Mouse (Mus musculus) MEL (cell line): ENCODE measurements around the gene Cdc42bpa.

Experiments
- CTCF ChIP-seq, 3 experiments: IDR thresholded peaks in 2 of 3; conservative IDR thresholded peaks in 1 of 3; 2 replicates each; pipeline ENCODE4 v1.5.1; 2011 to 2012; ENCODE audit warnings: low read length in 3 of 3, low read depth in 2 of 3, mild to moderate bottlenecking in 2 of 3, improper control_type of control experiment in 1 of 3, inconsistent platforms in 1 of 3, mixed read lengths in 1 of 3, moderate library complexity in 1 of 3; ENCODE audit not compliant: control insufficient read depth in 1 of 3, insufficient read depth in 1 of 3, poor library complexity in 1 of 3, severe bottlenecking in 1 of 3
- EP300 ChIP-seq, 2 experiments: IDR thresholded peaks; 2 replicates each; pipeline ENCODE4 v1.6.1; 2011; ENCODE audit warnings: improper control_type of control experiment in 2 of 2, low read length in 2 of 2, low read depth in 1 of 2, mild to moderate bottlenecking in 1 of 2
- GATA1 ChIP-seq: IDR thresholded peaks from 2 replicates; pipeline ENCODE4 v1.6.1; 2011; ENCODE audit warnings: low read depth, low read length, improper control_type of control experiment
- MAFK ChIP-seq: IDR thresholded peaks from 2 replicates; pipeline ENCODE4 v1.6.1; 2011; ENCODE audit warnings: low read depth, mild to moderate bottlenecking, low read length, improper control_type of control experiment, borderline replicate concordance
- MAX ChIP-seq: IDR thresholded peaks from 2 replicates; pipeline ENCODE4 v1.6.1; 2011; ENCODE audit warnings: low read length, improper control_type of control experiment
- RCOR1 ChIP-seq: IDR thresholded peaks from 2 replicates; pipeline ENCODE4 v1.6.1; 2012; ENCODE audit warnings: low read depth, mild to moderate bottlenecking, inconsistent platforms, low read length, improper control_type of control experiment
- SIN3A ChIP-seq: IDR thresholded peaks from 2 replicates; pipeline ENCODE4 v1.6.1; 2012; ENCODE audit warnings: low read length, improper control_type of control experiment, inconsistent platforms

- TF ChIP-seq RCOR1 (no peak), MAX (no peak), GATA1 (no peak), CTCF (IDR thresholded peaks at IDR 0.05 in 2 of 3, conservative IDR thresholded peaks at IDR 0.05 in 1 of 3; ENCODE audit: control insufficient read depth in 1 of 3, insufficient read depth in 1 of 3, low read depth in 2 of 3, low read length in 3 of 3, poor library complexity in 1 of 3, severe bottlenecking in 1 of 3) (peak in 1 of 3 experiments; percentile 28; a peak in 2 of 6 replicates), EP300 (IDR thresholded peaks at IDR 0.05; ENCODE audit: low read depth in 1 of 2, low read length in 2 of 2) (no peak), MAFK (no peak), SIN3A (no peak)
These were observed 47.8 kb downstream of the Cdc42bpa start for GRCm38 (mm10) chr1:180008057-180008456.
